ENCODE assay signal across 24 mouse cellular contexts in genomic region chr9:29925382-29925781, GRCm38 (mm10). TPM values are rescaled to one million over a fixed set of nuclear protein-coding genes. Genes with fewer than 3 reads are reported as not detected.
DNase-seq lines count a peak whose midpoint lies in the region; ATAC-seq lines count a peak whose summit lies in the region.
"Had no signal": no experiment of that assay in that cellular context is flagged by ENCODE, and none has a peak within 500 bp of the region (broad histone marks: within the 10 kb centered on the region; RNA-seq: fewer than 3 reads in every experiment).

No protein-coding gene starts in this region.

- H3K27ac ChIP-seq in hindbrain, embryonic 16.5 days (ENCODE audit: low read depth, low read length), result no peak overlapping the region
- no peak overlapping the region for H3K27ac ChIP-seq in hindbrain, embryonic 11.5 days (ENCODE audit: low read depth, low read length)
- no peak overlapping the region for H3K27ac ChIP-seq in kidney, embryonic 15.5 days
- no peak overlapping the region for H3K27ac ChIP-seq in neural tube, embryonic 13.5 days (replicated peaks)
- no peak overlapping the region for H3K27ac ChIP-seq in neural tube, embryonic 15.5 days (replicated peaks)
- H3K27ac ChIP-seq: embryonic facial prominence, embryonic 10.5 days; embryonic facial prominence, embryonic 12.5 days; forebrain, embryonic 13.5 days; forebrain, embryonic 15.5 days had no signal

- H3K9ac ChIP-seq in hindbrain, embryonic 16.5 days (ENCODE audit: low read depth, low read length), result no peak overlapping the region
- no peak overlapping the region for H3K9ac ChIP-seq in hindbrain, embryonic 11.5 days (ENCODE audit: low read depth, low read length)
- no peak overlapping the region for H3K9ac ChIP-seq in kidney, embryonic 15.5 days
- H3K9ac ChIP-seq in neural tube, embryonic 13.5 days, result no peak overlapping the region
- H3K9ac ChIP-seq in neural tube, embryonic 15.5 days (replicated peaks), result no peak overlapping the region
- H3K9ac ChIP-seq: embryonic facial prominence, embryonic 12.5 days; forebrain, embryonic 13.5 days; forebrain, embryonic 15.5 days had no signal

- H3K4me2 ChIP-seq in hindbrain, embryonic 16.5 days (ENCODE audit: low read length), result no peak overlapping the region
- no peak overlapping the region for H3K4me2 ChIP-seq in hindbrain, embryonic 11.5 days (replicated peaks; ENCODE audit: low read depth, low read length)
- H3K4me2 ChIP-seq in kidney, embryonic 15.5 days, result no peak overlapping the region
- no peak overlapping the region for H3K4me2 ChIP-seq in neural tube, embryonic 13.5 days
- H3K4me2 ChIP-seq in neural tube, embryonic 15.5 days, result no peak overlapping the region
- H3K4me2 ChIP-seq: embryonic facial prominence, embryonic 12.5 days; forebrain, embryonic 13.5 days; forebrain, embryonic 15.5 days had no signal

- DNase-seq in hindbrain, embryonic 11.5 days (ENCODE audit: low spot score), result no peak
- no peak for DNase-seq in kidney, postnatal 10 days
- DNase-seq: adrenal gland, adult 8-10 months; adrenal gland, postnatal 14 days; adrenal gland, postnatal 36 days; B cell, adult 2 months; cerebellum, adult 11-12 months; cerebellum, adult 2 months; cerebellum, adult 9-10 months; cerebellum, postnatal 10 days; cerebellum, postnatal 25 days had no signal

- ATAC-seq in hindbrain, embryonic 16.5 days, result peak; percentile 42; the same call in 1 of the 2 replicates
- ATAC-seq in hindbrain, embryonic 11.5 days (ENCODE audit: low FRiP score), result no peak
- ATAC-seq in kidney, embryonic 15.5 days (replicated peaks; ENCODE audit: low FRiP score), result peak; percentile 70
- peak; percentile 36; the same call in 1 of the 2 replicates for ATAC-seq in neural tube, embryonic 13.5 days (ENCODE audit: low read depth)
- no peak for ATAC-seq in neural tube, embryonic 15.5 days (ENCODE audit: low FRiP score)
- ATAC-seq: activated CD4-positive, CD25-positive, alpha-beta regulatory T cell, adult 4 months; CD4-positive, CD25-positive, alpha-beta regulatory T cell, adult 4 months; forebrain, embryonic 13.5 days; forebrain, embryonic 15.5 days; Patski had no signal

- H3K9me3 ChIP-seq in hindbrain, embryonic 16.5 days (ENCODE audit: control insufficient read depth, low read length), result no peaks in the 10 kb centered on the region
- H3K9me3 ChIP-seq in hindbrain, embryonic 11.5 days (ENCODE audit: control insufficient read depth, low read length), result no peaks in the 10 kb centered on the region
- no peaks in the 10 kb centered on the region for H3K9me3 ChIP-seq in kidney, embryonic 15.5 days (replicated peaks)
- no peaks in the 10 kb centered on the region for H3K9me3 ChIP-seq in neural tube, embryonic 13.5 days
- no peaks in the 10 kb centered on the region for H3K9me3 ChIP-seq in neural tube, embryonic 15.5 days (replicated peaks)
- H3K9me3 ChIP-seq: embryonic facial prominence, embryonic 10.5 days; embryonic facial prominence, embryonic 12.5 days; forebrain, embryonic 13.5 days; forebrain, embryonic 15.5 days had no signal

- H3K27me3 ChIP-seq in hindbrain, embryonic 16.5 days (replicated peaks; ENCODE audit: control insufficient read depth, insufficient read depth, low read length), result no peaks in the 10 kb centered on the region
- H3K27me3 ChIP-seq in hindbrain, embryonic 11.5 days (ENCODE audit: control insufficient read depth, insufficient read depth, low read length), result no peaks in the 10 kb centered on the region
- H3K27me3 ChIP-seq in kidney, embryonic 15.5 days, result no peaks in the 10 kb centered on the region
- H3K27me3 ChIP-seq in neural tube, embryonic 13.5 days, result no peaks in the 10 kb centered on the region
- H3K27me3 ChIP-seq in neural tube, embryonic 15.5 days (replicated peaks), result no peaks in the 10 kb centered on the region
- H3K27me3 ChIP-seq: CH12.LX; embryonic facial prominence, embryonic 12.5 days; forebrain, embryonic 15.5 days had no signal

- H3K4me1 ChIP-seq in hindbrain, embryonic 16.5 days (ENCODE audit: control insufficient read depth, insufficient read depth, low read depth, low read length), result peaks cover 9% of the 10 kb centered on the region
- H3K4me1 ChIP-seq in hindbrain, embryonic 11.5 days (replicated peaks; ENCODE audit: control insufficient read depth, insufficient read depth, low read length), result peaks cover 3% of the 10 kb centered on the region; the same call in 1 of the 2 replicates
- peaks cover 11% of the 10 kb centered on the region; the same call in 1 of the 2 replicates for H3K4me1 ChIP-seq in kidney, embryonic 15.5 days
- peaks cover 27% of the 10 kb centered on the region for H3K4me1 ChIP-seq in neural tube, embryonic 13.5 days (replicated peaks)
- peaks cover 33% of the 10 kb centered on the region for H3K4me1 ChIP-seq in neural tube, embryonic 15.5 days

- H3K36me3 ChIP-seq in hindbrain, embryonic 16.5 days (ENCODE audit: control insufficient read depth, insufficient read depth, low read length), result no peaks in the 10 kb centered on the region
- no peaks in the 10 kb centered on the region for H3K36me3 ChIP-seq in hindbrain, embryonic 11.5 days (ENCODE audit: control insufficient read depth, insufficient read depth, low read length)
- no peaks in the 10 kb centered on the region for H3K36me3 ChIP-seq in kidney, embryonic 15.5 days
- H3K36me3 ChIP-seq in neural tube, embryonic 13.5 days, result no peaks in the 10 kb centered on the region
- no peaks in the 10 kb centered on the region for H3K36me3 ChIP-seq in neural tube, embryonic 15.5 days
- H3K36me3 ChIP-seq: embryonic facial prominence, embryonic 10.5 days; embryonic facial prominence, embryonic 12.5 days; forebrain, embryonic 15.5 days; G1E had no signal

- H3K4me3 ChIP-seq in hindbrain, embryonic 16.5 days (ENCODE audit: low read length), result no peak overlapping the region
- no peak overlapping the region for H3K4me3 ChIP-seq in hindbrain, embryonic 11.5 days (ENCODE audit: low read depth, low read length)
- H3K4me3 ChIP-seq in kidney, embryonic 15.5 days (replicated peaks), result no peak overlapping the region
- no peak overlapping the region for H3K4me3 ChIP-seq in neural tube, embryonic 13.5 days
- no peak overlapping the region for H3K4me3 ChIP-seq in neural tube, embryonic 15.5 days (replicated peaks)
- H3K4me3 ChIP-seq: embryonic facial prominence, embryonic 10.5 days; embryonic facial prominence, embryonic 12.5 days; forebrain, embryonic 13.5 days; forebrain, embryonic 15.5 days had no signal

- WGBS in hindbrain, embryonic 16.5 days, result 57% methylated on average over 3 of the region's 3 CpGs
- 80% methylated on average over 3 of the region's 3 CpGs for WGBS in hindbrain, embryonic 11.5 days
- WGBS in kidney, embryonic 15.5 days, result 66% methylated on average over 3 of the region's 3 CpGs
- WGBS in neural tube, embryonic 13.5 days, result 59% methylated on average over 3 of the region's 3 CpGs
- WGBS in neural tube, embryonic 15.5 days, result 61% methylated on average over 3 of the region's 3 CpGs

RNA-seq across cellular contexts. Expression of gene Ntm, which starts 37.6 kb away (rescaled TPM):
- 244 and 264 TPM in 2 replicates for polyA plus RNA-seq in hindbrain, embryonic 16.5 days (2015; fragmentation: Nextera tagmentation; extraction: Ambion mirVana)
- polyA plus RNA-seq in hindbrain, embryonic 11.5 days (2014; fragmentation: Nextera tagmentation; extraction: Ambion mirVana), result 27.0 and 30.6 TPM in 2 replicates
- polyA plus RNA-seq in kidney, embryonic 15.5 days (2015; fragmentation: Nextera tagmentation; extraction: Ambion mirVana), result 39.7 and 45.5 TPM in 2 replicates
- 150 and 151 TPM in 2 replicates for polyA plus RNA-seq in neural tube, embryonic 13.5 days (2015; fragmentation: Nextera tagmentation; extraction: Ambion mirVana)
- polyA plus RNA-seq in neural tube, embryonic 15.5 days (2015; fragmentation: Nextera tagmentation; extraction: Ambion mirVana), result 217 and 248 TPM in 2 replicates
- polyA plus RNA-seq: activated CD4-positive, CD25-positive, alpha-beta regulatory T cell, adult 4 months; CD4-positive, CD25-positive, alpha-beta regulatory T cell, adult 4 months; G1E had no signal

Comparison
In these comparisons a context has a peak if more than half of its experiments do, and no peak if none do; other contexts are left out.
1. ATAC-seq: peak in hindbrain, embryonic 16.5 days (single experiment), kidney, embryonic 15.5 days (single experiment) and neural tube, embryonic 13.5 days (single experiment); none in hindbrain, embryonic 11.5 days (single experiment) and neural tube, embryonic 15.5 days (single experiment).